Mouse (Mus musculus): Measurements from ENCODE around the gene Nsun2. TPM values are rescaled to one million over a fixed set of nuclear protein-coding genes. Genes with fewer than 3 reads are reported as not detected.
"Not testable (repeated sequence)": the region's sequence is repeated elsewhere in the genome, so short reads cannot be mapped to it uniquely, and the experiment has no call there.

Nsun2 gene
- total RNA-seq, 2 experiments from 2014 or later = 40.9 to 47.6 TPM

DNA sequence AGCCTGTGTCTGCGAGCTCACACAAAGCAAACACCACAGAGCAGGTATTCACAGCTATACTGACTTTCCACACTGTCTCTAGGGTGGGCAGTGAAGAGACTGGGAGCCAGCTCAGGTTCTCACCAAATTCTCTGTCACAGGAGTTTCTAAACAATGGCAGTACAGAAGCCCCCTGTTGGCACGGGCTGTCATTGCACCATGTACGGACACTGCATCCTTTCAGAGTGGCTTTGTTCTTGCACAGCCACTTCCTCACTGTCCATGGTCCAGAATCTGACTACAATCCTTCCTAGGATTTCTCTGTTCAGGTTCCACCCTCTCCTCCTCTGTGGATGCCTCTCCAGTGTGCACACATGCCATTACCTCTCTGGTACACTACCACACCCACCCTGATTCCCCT is 11.5 kb downstream of the Nsun2 start:
- DNase-seq = peak in 1 of 2 experiments; percentile 61
- intact Hi-C loops (cut with DNase I) = loop anchor here (5.0 kb wide), 1 partner anchor 38 kb away; no protein-coding TSS in a partner anchor

DNA sequence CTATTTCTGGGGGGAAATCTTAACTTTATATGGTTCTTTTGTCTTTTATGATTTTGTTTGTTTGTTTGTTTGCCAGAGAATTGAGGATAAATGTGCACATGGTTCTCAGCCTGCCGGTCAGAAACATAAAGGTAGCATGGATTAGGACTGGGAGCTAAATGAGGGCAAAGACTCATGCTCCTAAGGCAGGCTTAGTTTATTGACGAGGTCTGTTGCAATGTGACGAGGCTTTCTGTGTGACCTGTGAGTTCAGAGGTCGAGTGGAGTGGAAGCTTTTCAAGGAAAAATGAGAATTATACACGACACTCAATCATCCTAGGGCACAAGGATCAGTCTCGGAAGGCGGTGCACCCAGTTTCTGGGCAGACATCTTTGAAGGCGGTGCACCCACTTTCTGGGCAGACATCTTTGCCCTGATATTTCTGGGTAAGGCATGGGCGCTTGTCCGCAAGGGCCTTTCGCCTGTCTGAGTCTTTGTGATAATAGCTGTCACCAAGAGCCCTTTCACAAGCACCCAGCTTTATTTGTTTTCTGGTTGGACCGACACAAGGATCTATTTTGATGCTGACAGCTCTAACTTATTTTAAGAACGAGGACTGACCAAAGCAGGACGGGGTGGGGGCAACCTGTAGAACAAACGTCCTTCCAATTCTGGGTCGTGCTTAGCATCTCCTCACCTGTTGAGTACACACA is 14.1 kb downstream of the Nsun2 start:
- DNase-seq = no peak
- intact Hi-C loops (cut with DNase I) = loop anchor here (5.0 kb wide), 1 partner anchor 40 kb away; no protein-coding TSS in a partner anchor

DNA sequence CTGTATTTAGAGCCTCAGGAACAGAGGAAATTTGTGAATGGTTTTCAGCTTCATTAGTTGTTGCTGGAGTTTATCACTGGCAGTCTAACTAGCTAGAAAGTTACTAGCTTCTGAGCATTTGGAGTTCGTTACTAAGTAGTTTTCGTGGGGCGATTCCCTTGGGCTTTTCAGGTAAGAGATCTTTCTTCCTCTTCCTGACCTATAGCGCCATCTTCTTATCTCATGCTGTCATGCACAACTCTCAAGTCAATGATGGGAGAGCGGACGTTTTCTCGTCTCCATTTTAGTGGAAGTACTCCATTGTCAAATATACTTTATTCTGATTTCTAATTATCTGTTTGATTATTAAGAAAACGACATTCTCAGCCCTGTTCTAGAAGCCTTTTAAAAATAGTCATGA is 16.4 kb downstream of the Nsun2 start:
- intact Hi-C loops (cut with DNase I) = loop anchor here (5.0 kb wide), 2 partner anchors 43 to 62 kb away; partner anchors contain the start of gene Srd5a1
- DNase-seq = no peak

DNA sequence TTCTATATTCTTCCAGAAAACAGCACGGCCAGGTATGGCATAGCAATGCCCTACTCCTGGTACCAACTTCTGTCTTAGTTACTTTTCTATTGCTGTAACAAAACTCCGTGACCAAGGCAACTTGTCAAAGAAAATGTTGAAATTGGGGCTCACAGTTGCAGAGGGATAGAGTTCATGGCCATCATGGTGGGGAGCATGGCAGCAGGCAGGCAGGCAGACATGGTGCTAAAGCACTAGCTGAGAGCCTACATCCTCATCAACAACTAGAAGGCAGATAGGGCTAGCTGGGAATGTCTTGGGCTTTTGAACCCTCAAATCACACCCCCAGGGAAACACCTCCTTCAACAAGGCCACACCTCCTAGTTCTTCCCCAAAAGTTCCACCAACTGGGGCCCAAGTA is 17.3 kb downstream of the Nsun2 start:
- DNase-seq = no peak
- intact Hi-C loops (cut with DNase I) = loop anchor here (5.0 kb wide), 1 partner anchor 61 kb away; the partner anchor contains the start of gene Srd5a1

DNA sequence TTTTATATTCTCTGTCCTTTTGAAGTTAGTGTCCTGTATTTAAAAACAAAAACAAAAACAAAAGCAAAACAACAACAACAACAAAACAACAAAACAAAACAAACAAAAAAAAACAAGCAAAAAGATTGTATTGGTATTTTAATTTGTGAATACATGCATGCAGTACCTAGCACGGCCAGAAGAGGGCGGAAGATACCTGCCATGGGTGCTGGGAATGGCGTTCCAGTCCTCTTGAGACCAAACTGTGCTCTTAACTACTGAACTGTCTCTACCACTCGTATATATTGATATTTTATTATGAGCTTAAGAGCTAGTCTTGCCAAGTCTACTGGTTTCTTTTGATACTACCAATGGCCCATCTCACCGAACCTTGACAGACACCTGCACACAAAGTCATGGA is 19.5 kb downstream of the Nsun2 start:
- no peak for DNase-seq
- intact Hi-C loops (cut with DNase I) = loop anchor here (1.0 to 5.0 kb wide), 2 partner anchors 59 to 102 kb away; partner anchors contain the start of gene Srd5a1

DNA sequence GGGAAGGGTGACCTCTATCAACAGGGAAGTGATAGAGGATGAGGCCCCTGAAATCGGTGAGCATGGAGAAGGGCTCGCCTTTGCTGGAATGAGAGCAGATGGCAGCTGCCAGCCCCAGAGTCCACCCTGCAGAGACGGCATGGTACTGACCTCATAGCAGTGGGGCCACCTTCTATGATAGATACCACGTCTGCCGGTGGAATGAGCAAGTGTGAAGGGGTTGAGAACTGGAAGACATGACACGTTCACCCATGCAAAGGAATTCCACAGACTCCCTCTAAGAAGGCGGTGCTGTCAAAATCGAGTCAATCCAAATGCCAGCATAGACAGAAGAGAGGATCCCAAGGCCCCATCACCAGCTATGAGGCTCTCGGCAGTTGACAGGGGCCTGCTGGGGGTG is 20.7 kb downstream of the Nsun2 start:
- no peak for DNase-seq
- intact Hi-C loops (cut with DNase I) = loop anchor here (5.0 kb wide), 1 partner anchor 58 kb away; the partner anchor contains the start of gene Srd5a1

DNA sequence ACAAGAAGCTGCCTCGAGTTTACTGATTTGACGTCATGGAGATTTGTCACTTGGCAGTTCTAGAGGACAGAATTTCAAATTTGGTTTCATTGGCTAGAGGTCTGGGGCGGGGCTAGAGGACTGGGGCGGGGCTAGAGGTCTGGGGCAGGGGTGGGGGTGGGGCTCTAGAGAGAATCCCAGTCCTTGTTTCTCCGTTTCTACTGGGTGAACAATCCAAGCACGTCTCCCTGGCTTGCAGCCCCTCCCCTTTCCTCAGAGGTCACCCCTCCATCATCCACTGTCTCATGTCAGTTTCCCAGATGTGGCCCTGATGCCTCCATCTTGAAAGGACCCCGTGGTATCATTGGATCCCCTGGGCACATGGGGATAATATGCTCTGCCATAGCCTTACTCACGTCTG is 21.5 kb downstream of the Nsun2 start:
- DNase-seq = no peak
- intact Hi-C loops (cut with DNase I) = no loop called here

DNA sequence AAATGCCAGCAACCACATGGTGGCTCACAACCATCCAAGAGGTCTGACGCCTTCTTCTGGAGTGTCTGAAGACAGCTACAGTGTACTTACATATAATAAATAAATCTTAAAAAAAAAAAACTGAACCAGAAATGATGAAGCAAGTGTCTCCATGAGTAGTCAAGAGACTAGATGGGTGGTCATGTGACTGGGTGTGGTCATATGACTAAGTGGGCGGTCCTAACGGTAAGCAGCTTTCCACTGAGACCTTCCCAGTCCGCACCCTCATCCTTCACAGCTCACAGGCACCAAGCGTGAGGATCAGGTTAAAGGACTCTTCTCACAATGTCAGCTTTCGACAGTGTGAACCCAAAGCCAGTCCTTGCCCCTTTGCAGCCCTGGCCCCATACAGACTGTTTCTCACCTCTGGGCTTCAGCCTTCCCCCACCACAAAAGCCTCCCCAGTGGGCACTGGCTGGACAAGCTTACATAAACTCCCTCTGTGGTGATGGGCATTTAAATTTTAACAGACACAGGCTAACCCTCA is 22.5 kb downstream of the Nsun2 start:
- no peak for DNase-seq
- intact Hi-C loops (cut with DNase I) = no loop called here

DNA sequence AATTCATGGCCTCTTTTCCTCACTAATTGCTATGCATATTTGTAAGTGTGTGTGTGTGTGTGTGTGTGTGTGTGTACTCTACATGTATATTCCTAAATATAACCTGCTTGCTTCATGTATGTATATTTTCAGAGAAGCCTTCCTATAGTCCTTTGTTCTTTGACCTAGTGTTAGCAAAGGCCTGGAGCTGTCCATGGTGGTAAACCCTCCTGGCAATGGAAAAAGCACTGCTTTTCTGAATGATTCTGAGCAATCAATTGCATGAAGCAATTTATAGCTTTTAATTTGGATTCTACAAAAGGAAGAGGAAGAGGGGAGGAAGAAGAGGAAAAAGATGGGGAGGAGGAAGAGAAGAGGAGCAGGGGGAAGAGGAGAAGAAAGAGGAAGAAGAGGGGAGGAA is 23.2 kb downstream of the Nsun2 start:
- no peak for DNase-seq
- intact Hi-C loops (cut with DNase I) = no loop called here

DNA sequence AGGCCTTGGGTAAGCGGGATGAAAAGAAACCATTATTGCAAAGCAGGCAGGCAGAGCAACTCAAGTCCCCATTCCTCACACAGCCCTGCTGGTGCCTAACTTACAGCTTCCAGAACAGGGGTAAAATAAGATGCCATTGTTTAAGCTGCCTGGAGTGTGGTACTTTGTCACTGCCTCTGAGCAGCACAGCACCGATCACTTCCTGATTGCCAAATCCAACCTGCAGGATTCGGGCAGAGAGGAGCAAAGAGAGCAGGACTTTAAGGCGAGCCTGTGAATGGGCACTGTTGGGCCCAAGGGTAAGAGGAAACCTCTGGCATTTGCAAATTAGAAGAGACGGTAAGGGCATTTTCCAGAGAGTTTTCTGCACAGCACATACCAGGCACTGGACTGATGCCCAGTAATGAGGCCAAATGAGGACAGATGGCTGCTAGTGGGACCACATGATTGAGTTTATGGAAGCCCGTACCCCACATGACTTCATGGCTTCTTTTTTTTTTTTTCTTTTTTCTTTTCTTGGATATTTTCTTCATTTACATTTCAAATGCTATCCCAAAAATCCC is 24.6 kb downstream of the Nsun2 start:
- DNase-seq = peak; percentile 60 to 70
- intact Hi-C loops (cut with DNase I) = no loop called here

DNA sequence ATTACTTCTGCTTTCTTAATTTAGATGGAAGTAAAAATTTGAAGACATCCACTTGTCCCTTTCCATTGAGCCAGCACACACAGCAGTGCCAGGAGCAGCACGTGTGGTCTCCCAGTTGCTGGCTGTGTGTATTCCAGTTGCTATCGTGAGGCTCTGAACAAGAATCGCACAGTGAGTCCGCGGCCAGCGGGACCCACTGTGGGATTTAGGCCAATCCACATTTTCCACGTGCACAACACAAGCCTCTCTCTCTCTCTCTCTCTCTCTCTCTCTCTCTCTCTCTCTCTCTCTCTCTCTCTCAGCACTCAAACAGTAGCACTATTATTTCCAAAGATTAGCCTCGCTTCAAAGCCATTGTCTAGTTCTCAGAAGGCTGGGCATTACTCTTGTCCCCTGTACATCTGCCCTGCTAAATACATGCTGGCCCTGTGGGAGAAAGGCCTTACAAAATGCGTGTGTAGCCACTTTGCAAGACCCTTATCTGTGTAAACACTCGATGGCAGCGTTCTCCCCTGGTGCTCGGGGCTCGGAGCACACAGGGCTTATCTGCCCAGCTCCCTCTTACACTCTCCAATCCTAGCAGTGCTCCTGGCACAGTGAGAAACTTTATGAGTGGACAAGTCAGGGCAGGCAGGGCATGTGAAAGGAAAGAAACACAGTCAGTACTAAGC is 25.9 kb downstream of the Nsun2 start:
- DNase-seq = no peak
- intact Hi-C loops (cut with DNase I) = no loop called here

DNA sequence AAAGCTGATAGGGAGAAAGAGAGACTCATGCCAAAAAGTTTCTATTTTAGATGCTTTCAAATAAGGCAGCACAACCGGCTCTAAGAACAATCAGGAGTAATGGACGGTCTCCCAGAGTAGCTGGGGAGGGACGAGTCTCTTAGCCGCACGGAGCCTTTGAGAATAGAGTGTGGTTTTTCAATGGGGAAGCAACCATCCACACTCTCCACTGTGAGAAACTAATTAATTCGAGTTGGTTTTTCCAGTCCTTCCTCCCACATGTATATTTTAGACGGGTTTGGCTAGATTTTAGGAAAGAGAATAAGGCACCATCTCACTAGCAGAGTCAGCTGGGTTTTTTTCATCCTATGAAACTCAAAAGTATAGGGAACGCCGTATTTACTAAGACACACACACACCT is 28.5 kb downstream of the Nsun2 start:
- no peak for DNase-seq
- intact Hi-C loops (cut with DNase I) = no loop called here

DNA sequence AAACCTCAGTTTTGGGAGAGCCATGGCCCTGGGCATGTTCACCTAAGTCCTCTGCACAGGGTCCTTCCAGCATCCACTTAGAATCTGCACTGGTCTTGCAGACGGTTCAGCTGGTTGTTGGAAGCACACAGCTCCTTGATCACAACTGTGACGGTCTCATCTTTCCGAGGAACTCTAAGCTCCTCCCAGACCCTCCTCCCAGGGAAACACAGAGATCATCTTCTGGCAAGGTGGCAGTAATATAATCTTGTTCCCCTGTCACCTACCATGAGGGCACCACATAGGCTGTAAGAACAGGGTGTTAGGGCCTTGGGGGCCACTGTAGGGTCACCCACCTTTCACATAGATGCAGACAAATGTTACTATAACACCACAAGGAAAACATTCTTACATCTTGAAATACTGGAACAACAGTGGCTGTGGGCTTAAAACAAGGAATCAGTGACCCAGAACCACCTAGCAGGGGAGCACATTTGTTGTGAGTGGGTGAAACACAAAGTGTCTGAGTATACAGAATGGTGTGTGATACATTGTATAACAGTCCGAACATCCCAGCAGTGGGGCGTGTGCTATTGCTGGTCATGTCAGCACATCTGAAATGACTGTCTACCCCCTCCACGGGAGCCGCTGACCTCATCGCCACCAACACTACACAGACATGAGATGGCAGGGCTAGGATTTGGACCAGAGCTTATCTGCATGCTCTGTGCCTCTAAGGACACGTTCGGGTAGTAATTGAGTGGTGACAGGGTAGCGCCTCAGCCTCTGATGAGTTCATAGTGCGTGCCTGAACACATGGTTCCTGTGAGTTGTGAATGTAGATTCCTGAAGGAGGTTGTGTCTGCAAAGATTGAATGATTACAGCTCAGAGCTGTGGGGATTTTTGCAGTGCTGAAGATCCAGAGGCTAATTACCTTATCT is 29.4 kb downstream of the Nsun2 start:
- peak; percentile 75 to 80 for DNase-seq
- intact Hi-C loops (cut with DNase I) = no loop called here

DNA sequence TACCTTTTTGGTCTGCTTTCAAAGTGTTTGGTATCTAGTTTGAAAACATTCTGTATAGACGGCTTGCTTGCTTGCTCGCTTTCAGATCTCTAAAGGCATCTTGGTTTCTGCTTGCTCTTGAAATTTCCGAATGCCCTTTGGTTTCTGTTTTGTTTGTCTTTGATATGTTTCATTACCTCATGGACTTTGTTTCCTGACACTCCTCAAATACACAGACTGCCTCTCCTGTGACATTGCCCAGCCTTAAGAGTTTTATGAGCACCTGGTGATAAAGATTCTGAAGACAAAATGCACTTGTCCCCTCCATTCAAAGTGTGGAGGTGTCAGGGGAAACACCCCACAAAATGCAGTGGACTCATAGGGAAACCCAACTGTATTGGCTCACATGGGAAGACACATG is 30.4 kb downstream of the Nsun2 start:
- no peak for DNase-seq
- intact Hi-C loops (cut with DNase I) = no loop called here

DNA sequence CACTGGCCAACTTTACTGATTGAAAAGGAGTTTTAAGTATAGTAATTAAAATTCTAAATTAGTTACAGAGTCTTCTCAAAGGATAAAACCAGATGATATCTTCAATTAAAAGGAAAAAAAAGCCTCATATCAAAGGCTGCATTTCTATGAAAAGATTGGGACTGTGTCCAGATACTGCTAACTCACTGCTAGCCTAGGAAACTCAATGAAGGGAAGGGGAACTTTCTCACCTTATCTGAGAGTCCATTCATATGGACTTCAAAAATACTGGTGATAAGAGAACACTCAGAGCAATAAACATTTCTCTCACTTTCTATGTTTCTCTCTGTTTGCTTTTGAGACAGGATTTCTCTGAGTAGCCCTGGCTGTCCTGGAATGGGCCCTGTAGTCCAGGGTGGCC is 31.0 kb downstream of the Nsun2 start:
- intact Hi-C loops (cut with DNase I) = no loop called here
- DNase-seq = no peak

DNA sequence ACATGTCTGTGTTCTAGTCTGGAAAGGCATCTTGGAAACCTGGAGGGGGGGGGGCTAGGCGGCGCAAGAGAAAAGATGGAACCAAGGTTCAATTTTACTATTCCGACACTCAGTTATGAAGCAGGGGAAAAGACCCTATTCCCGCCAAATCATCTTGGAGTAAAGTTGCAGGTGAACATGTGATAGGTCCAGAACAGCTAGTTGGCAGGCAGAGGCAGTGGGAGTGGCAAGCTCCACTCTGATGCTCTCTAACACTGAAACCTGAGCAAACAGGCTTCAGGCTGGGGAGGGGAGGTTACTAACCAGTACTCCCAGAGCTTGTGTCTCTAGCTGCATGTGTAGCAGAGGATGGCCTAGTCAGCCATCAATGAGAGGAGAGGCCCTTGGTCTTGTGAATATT is 31.9 kb downstream of the Nsun2 start:
- intact Hi-C loops (cut with DNase I); DNase-seq: not testable (repeated sequence)

DNA sequence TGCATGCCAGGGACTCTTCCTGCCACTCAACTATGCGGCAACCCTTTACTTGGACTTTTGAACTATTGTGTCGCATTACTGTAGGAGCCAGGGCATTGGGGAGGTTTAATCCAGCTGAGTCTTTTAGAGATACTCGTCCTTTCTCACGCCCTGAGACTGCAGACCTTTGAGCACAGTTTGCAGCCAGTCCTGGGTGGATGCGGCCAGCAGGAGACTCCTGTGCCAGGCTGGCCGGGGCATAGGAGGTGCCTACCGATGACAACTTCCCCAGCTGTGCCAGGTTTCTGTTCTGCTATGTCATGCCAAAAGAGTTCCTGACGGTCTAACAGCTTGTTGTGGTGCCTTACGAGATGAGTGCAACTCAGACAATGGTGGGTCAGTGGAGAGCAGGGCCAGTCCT is 35.7 kb downstream of the Nsun2 start:
- intact Hi-C loops (cut with DNase I) = no loop called here
- DNase-seq = peak; percentile 21 to 23

DNA sequence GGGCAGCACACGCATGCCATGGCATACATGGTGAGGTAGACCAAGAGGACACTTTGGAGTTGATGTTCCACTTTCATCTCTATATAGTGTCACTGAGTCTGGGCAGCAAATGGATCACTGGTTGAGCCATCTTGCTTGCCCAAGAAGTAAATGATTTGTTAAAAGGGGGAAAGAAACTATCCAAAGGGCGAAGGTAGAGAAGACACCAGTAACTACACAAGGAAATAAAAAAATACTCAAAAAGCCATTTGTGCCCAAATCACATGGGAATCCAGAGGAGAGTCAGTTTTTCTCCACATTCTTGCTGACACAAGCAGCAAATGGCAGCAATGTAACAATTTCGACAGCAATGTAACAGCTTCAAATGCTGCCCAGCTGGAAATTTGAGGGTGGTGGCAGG is 39.0 kb downstream of the Nsun2 start:
- DNase-seq = no peak
- intact Hi-C loops (cut with DNase I) = no loop called here

DNA sequence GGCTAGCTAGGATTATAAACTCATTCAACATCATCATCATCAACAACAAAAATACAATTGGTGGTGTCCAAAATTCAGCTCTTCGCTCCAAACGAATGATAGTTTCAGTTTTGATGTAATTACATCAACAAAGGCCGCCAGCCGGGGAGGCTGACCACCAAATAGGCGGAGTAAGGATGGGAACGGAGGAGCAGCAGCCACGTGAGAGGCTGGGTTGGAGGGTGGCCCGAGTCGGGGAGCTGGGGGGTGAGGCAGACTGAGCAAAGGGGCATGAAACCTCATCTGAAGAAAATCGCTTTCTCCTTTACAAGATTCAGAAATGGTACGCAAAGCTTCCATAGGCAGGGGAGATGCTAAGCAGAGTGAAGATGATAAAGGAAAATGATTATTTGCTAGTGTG is 43.1 kb downstream of the Nsun2 start:
- intact Hi-C loops (cut with DNase I) = no loop called here
- DNase-seq = peak in 1 of 2 experiments; percentile 20

DNA sequence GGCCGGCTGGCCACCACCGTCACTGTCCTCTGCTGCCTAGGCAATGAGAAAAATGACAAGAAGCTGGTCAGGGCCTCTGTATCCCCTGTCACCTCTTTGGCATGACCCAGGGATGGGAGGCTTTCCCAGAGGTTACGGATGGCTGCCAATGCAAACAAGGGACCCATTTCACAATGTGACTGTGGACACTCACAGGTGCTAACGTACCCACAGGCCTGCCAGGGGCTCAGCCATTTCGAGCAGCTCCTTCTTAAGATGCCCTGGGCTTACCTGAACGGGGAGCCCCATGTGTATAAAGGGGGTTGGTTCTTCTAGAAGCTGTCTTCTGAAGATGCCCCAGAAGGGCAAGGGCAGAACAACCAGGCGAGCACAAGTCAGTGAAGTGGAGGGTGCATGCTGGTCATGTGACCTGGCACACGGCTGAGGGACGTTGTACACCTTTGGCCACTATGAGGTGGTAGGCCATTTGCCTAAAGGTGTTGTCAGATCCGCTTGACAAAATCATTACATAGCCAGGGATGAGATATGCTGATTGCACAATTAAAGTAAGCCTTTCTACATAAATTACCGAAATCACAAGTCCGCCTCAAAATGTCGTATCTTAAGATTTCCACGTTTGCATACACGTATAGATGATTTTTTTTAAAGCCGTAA is 43.8 kb downstream of the Nsun2 start:
- no peak for DNase-seq
- intact Hi-C loops (cut with DNase I) = no loop called here

All from heart, postnatal 10 days (tissue).